Mouse (Mus musculus) embryonic facial prominence, embryonic 15.5 days (tissue): Measurements from ENCODE around the gene Ccdc9. TPM values are rescaled to one million over a fixed set of nuclear protein-coding genes. Genes with fewer than 3 reads are reported as not detected.
"Not testable (repeated sequence)": the region's sequence is repeated elsewhere in the genome, so short reads cannot be mapped to it uniquely, and the experiment has no call there.

Experiments
- ATAC-seq: fragments of 200-750 bp; cut with Nextera tagmentation; 2 replicates; pipeline ENCODE4 v1.8.0; 2017; ENCODE audit warnings: low read depth, moderate TSS enrichment; ENCODE audit not compliant: insufficient number of reproducible peaks, low FRiP score, low TSS enrichment
- H3K27ac ChIP-seq: fragments of 300-500 bp; sonication (generic); replicated peaks from 2 replicates; pipeline ENCODE4 v1.5.1; 2015; ENCODE audit warnings: mild to moderate bottlenecking, inconsistent platforms
- H3K27me3 ChIP-seq: fragments of 300-500 bp; sonication (generic); 2 replicates; pipeline ENCODE4 v1.6.1; 2015; ENCODE audit warnings: inconsistent platforms
- H3K36me3 ChIP-seq: fragments of 300-500 bp; sonication (generic); 2 replicates; pipeline ENCODE4 v1.6.1; 2015; ENCODE audit warnings: mild to moderate bottlenecking, inconsistent platforms
- H3K4me1 ChIP-seq: fragments of 300-500 bp; sonication (generic); 2 replicates; pipeline ENCODE4 v1.6.1; 2015; ENCODE audit warnings: inconsistent platforms
- H3K4me2 ChIP-seq: fragments of 300-500 bp; sonication (generic); replicated peaks from 2 replicates; pipeline ENCODE4 v1.6.1; 2015; ENCODE audit warnings: mild to moderate bottlenecking, inconsistent platforms
- H3K4me3 ChIP-seq: fragments of 300-500 bp; sonication (generic); replicated peaks from 2 replicates; pipeline ENCODE4 v1.5.1; 2015; ENCODE audit warnings: mild to moderate bottlenecking, inconsistent platforms
- H3K9ac ChIP-seq: fragments of 300-500 bp; sonication (generic); 2 replicates; pipeline ENCODE4 v1.6.1; 2015; ENCODE audit warnings: inconsistent platforms
- H3K9me3 ChIP-seq: fragments of 300-500 bp; sonication (generic); replicated peaks from 2 replicates; pipeline ENCODE4 v1.6.1; 2016; ENCODE audit warnings: inconsistent platforms
- WGBS: fragments of 180-500 bp; shearing (Covaris S2); methylation state at CpG from one replicate; pipeline ENCODE4 v1.1.7; 2015; 5-methylcytosine and 5-hydroxymethylcytosine counted together
- polyA plus RNA-seq: library from polyadenylated mRNA; unstranded; fragments of >200 nt; fragmentation: Nextera tagmentation; extraction: Ambion mirVana; gene quantifications from 2 replicates; pipeline ENCODE4 v1.2.1, GENCODE M21; 2015

The Ccdc9 gene
- polyA plus RNA-seq, 1 experiment from 2014 or later, result 27.0 TPM

DNA sequence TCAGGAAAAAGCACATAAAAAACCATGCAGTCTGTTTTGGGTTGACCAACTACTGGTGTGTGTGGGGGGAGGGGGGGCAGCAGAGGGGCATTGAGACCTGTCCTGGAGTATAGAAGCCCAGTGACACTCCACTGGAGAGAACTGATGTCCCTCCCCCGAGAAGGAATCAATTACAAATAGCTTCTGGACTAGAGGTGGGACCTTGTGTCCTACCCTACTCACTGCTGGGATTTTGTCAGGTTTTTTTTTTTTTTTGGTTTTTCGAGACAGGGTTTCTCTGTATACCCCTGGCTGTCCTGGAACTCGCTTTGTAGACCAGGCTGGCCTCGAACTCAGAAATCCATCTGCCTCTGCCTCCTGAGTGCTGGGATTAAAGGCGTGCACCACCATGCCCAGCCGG, 20.5 kb upstream of the Ccdc9 start:
- not testable (repeated sequence) for H3K9me3 ChIP-seq, H3K27me3 ChIP-seq, ATAC-seq, H3K36me3 ChIP-seq, H3K4me3 ChIP-seq, H3K9ac ChIP-seq, H3K4me2 ChIP-seq, H3K27ac ChIP-seq
- WGBS, result 71% methylated on average over 6 of the region's 6 CpGs
- H3K4me1 ChIP-seq, result peaks cover 38% of the 10 kb centered on the region

DNA sequence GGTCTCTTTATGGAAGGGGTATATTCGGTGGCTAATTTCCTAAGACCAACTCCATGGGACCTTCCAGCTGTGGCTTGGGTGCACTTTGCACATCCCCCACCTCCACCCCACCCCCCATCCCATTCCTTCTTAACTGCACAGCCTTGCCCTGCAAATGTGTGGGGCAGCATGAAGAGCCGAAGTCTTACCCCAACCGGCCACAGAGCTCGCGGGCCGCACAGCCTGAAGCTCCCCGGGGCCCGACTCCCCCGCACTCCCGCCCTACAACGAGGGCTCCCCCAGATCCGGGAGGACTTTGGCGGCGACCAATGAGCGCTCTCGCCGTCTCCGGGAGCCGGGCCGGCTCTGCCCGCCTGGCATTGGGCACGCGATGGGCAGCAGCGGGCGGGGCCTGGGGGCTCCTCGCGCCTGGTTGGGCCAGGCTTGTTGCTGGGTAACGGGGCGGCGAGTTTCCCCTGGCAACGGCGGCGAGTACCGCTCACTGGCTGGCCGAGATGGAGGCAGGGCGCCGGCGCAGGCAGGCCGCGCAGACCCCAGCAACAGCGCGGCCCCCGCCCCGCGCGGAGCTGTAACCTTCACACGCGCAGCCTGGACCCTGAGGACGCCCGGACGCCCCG, 12.9 kb upstream of the Ccdc9 start:
- whole genome bisulfite sequencing, result under 1% methylated on average over 46 of the region's 52 CpGs
- Histone ChIP-seq H3K4me1 (peaks cover 43% of the 10 kb centered on the region), H3K4me3 (peak overlapping the region; percentile 47), H3K27me3 (no peaks in the 10 kb centered on the region), H3K4me2 (peak overlapping the region; percentile 89), H3K27ac (peak overlapping the region; percentile 39; the same call in 1 of the 2 replicates), H3K9me3 (no peaks in the 10 kb centered on the region), H3K9ac (peak overlapping the region; percentile 42; the same call in 1 of the 2 replicates), H3K36me3 (no peaks in the 10 kb centered on the region)
- ATAC-seq, result peak; percentile 86

DNA sequence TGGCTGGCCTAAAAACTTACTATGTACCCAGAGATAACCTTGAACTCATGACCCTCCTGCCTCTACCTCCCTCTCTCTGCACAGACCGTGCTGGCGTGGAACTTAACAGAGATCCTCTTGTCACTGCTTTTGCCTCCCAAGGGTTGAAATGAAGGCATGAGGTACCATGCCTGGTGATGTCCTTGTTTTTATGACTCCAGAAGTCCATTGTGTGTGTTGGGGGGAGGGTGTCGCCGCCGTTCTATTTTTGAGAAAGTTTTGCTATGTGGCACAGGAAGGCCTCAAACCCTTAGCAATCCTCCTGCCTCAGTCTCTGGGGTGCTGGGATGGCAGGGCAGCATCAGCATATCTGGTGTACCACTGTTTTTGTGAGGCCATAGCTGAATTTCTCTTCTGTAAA, 12.3 kb upstream of the Ccdc9 start:
- peaks cover 45% of the 10 kb centered on the region for H3K4me1 ChIP-seq
- no peak for ATAC-seq
- no peak overlapping the region for H3K27ac ChIP-seq
- peak overlapping the region; percentile 47; the same call in 1 of the 2 replicates for H3K4me3 ChIP-seq
- H3K27me3 ChIP-seq, result no peaks in the 10 kb centered on the region
- 79% methylated on average over 5 of the region's 5 CpGs for WGBS
- H3K9me3 ChIP-seq, result no peaks in the 10 kb centered on the region
- H3K36me3 ChIP-seq, result no peaks in the 10 kb centered on the region
- peak overlapping the region; percentile 89 for H3K4me2 ChIP-seq
- no peak overlapping the region for H3K9ac ChIP-seq

DNA sequence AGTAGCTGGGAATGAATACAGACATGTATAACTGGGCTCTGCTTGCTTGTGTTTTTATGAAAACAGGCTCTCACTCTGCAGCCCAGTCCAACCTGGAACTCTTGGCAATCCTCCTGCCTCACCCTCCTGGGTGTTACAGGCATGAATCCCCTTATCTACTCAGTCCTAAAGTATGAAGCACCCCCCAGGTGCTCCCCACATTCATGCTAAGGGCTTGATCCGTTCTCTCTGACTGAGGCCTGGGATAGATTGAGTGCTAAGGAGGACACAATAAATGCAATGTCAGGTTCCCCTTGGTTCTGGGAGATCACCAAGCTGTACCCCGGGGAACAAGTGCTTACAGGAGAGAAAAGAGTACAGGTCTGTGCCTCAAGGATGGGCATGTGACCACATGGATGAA, 11.0 kb upstream of the Ccdc9 start:
- no peaks in the 10 kb centered on the region for H3K27me3 ChIP-seq
- no peak overlapping the region for H3K4me3 ChIP-seq
- H3K9ac ChIP-seq, result no peak overlapping the region
- no peak overlapping the region for H3K27ac ChIP-seq
- H3K4me2 ChIP-seq, result no peak overlapping the region
- ATAC-seq, result no peak
- no peaks in the 10 kb centered on the region for H3K36me3 ChIP-seq
- H3K9me3 ChIP-seq, result no peaks in the 10 kb centered on the region
- 61% methylated on average over 2 of the region's 2 CpGs for WGBS
- peaks cover 45% of the 10 kb centered on the region for H3K4me1 ChIP-seq

DNA sequence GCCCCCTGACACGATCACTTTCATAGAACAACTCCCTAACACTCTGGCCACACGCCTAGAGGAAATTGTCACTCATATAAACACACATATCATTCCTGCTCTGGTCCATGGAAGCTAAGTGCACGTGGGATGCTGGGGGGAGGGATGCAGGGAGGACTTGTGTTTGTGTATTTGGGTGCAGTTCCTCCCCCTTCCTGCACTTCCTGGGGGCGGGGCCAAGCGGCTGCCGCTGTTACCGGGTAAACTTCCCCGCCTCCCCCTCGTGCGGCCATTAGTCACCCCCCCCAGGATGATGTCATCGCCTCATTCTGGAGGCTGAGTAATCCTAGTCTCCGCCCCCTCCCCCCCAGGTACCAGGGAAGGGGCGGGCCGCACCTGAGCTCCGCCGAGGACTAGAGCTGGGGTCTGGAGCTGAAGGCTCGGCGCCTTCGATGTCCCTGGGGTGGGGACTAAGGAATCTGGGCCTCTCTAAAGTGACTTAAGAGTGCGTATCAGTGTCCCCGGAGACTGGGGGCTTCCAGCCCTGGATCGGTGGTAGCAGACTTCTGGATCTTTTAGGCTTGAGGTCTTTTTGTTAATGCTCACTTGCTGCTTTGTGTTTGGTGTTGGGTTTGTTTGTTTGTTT, 10.3 kb upstream of the Ccdc9 start:
- Histone ChIP-seq H3K4me3 (peak overlapping the region; percentile 36), H3K9me3 (no peaks in the 10 kb centered on the region), H3K4me2 (peak overlapping the region; percentile 71), H3K9ac (peak overlapping the region; percentile 15; the same call in 1 of the 2 replicates), H3K4me1 (peaks cover 45% of the 10 kb centered on the region), H3K36me3 (no peaks in the 10 kb centered on the region), H3K27ac (peak overlapping the region; percentile 71), H3K27me3 (no peaks in the 10 kb centered on the region)
- 0 out of 2 replicates have a peak, but pooled peaks have one; percentile 4 for ATAC-seq
- under 1% methylated on average over 22 of the region's 22 CpGs for WGBS

DNA sequence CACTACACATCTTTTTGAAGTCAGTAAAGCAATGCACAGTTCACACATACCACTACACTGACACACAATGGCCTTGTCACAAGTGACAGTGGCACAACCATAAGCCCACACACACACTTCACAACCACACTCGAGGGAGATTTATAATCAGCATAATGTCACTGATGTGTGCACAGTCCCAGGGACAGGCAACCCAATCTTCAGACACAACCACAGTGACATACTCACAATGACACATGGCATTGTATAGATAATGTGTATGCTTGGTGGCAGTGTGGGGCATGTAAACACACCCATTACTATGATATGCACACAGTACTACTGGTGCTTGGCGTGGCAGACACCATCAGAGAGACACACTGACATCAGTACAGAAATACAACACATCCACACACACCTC, 9.6 kb upstream of the Ccdc9 start:
- no peaks in the 10 kb centered on the region for H3K36me3 ChIP-seq
- 36% methylated on average over 2 of the region's 2 CpGs for WGBS
- H3K4me1 ChIP-seq, result peaks cover 45% of the 10 kb centered on the region
- no peak overlapping the region for H3K4me3 ChIP-seq
- H3K27ac ChIP-seq, result peak overlapping the region; percentile 71
- H3K4me2 ChIP-seq, result peak overlapping the region; percentile 71; the same call in 1 of the 2 replicates
- H3K9me3 ChIP-seq, result no peaks in the 10 kb centered on the region
- no peak overlapping the region for H3K9ac ChIP-seq
- no peaks in the 10 kb centered on the region for H3K27me3 ChIP-seq
- ATAC-seq, result no peak

DNA sequence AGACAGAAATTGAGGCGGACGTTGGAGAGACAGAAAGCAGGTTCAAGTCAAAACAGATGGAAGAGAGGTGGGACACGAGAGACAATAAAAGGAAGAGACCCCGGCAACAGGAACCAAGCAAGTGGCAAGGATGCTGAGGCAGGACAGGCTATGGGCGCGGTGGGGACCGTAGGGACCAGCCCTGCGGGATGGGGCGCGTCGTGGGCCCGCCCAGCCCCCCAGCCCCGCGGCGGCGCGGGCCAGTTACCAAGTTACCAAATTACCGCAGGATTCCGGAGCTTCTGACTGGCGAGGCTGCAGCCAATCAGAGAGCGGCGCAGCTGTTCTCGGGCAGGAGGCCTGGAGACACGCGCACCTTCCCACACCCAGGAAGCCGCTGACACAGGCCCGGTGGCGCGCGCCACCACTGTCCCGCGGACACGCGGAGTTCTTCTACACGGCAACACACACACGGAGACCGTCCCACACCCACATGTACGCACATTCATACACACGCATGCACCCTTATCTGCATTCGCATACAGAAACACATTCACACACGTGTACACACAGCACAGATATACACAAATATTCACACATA, 8.8 kb upstream of the Ccdc9 start:
- H3K9ac ChIP-seq, result peak overlapping the region; percentile 51
- peak; percentile 55 for ATAC-seq
- 1% methylated on average over 41 of the region's 41 CpGs for WGBS
- H3K27me3 ChIP-seq, result no peaks in the 10 kb centered on the region
- H3K4me3 ChIP-seq, result peak overlapping the region; percentile 58
- H3K9me3 ChIP-seq, result no peaks in the 10 kb centered on the region
- H3K4me2 ChIP-seq, result peak overlapping the region; percentile 91
- H3K27ac ChIP-seq, result peak overlapping the region; percentile 95
- H3K36me3 ChIP-seq, result no peaks in the 10 kb centered on the region
- peaks cover 45% of the 10 kb centered on the region for H3K4me1 ChIP-seq

DNA sequence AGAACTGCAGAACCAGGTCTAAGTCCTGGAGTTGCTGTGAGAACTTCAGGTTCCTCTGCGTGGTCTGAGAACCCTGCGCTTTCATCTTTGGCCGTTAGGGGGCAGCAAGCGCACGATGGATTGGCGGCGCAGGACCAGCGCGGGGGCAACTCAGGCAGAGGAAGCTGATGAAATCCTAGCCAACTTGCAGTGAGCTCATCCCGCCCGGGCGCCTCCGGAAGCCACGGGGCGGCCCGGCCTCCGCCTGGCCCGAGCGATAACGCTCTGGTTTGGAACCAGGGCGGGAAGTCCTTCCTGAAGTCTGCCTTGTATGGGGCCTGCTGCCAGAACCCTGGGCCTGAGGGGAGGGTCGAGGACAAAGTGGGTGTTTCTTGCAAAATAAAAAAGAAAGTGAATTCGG, 8.2 kb upstream of the Ccdc9 start:
- peak overlapping the region; percentile 91 for H3K4me2 ChIP-seq
- peak overlapping the region; percentile 95 for H3K27ac ChIP-seq
- H3K4me3 ChIP-seq, result peak overlapping the region; percentile 58
- WGBS, result under 1% methylated on average over 23 of the region's 23 CpGs
- H3K9me3 ChIP-seq, result no peaks in the 10 kb centered on the region
- ATAC-seq, result peak; percentile 87
- H3K36me3 ChIP-seq, result no peaks in the 10 kb centered on the region
- H3K9ac ChIP-seq, result peak overlapping the region; percentile 51
- no peaks in the 10 kb centered on the region for H3K27me3 ChIP-seq
- H3K4me1 ChIP-seq, result peaks cover 41% of the 10 kb centered on the region

DNA sequence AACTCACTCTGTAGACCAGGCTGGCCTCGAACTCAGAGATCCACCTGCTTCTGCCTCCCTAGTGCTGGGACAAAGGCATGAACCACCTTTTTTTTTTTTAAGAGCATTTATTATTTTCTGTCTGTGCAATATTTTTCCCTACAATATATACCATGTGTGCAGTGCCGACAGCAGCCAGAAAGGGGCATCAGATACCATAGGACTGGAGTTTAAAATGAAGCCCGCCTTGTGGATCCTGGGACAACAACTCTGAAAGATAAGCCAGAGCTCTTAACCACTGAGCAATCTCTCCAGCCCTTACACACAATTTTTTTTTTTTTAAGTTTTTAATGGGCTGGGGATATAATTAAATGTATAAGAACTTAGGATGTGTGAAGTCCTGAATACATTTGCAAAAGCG, 7.8 kb upstream of the Ccdc9 start:
- H3K4me1 ChIP-seq, result peaks cover 36% of the 10 kb centered on the region
- no peaks in the 10 kb centered on the region for H3K27me3 ChIP-seq
- peak overlapping the region; percentile 91 for H3K4me2 ChIP-seq
- ATAC-seq, result no peak
- 19% methylated on average over 4 of the region's 4 CpGs for WGBS
- H3K36me3 ChIP-seq, result no peaks in the 10 kb centered on the region
- no peaks in the 10 kb centered on the region for H3K9me3 ChIP-seq
- H3K27ac ChIP-seq, result peak overlapping the region; percentile 95
- H3K4me3 ChIP-seq, result 0 out of 2 replicates have a peak overlapping the region, but pooled peaks have one; percentile 58
- H3K9ac ChIP-seq, result no peak overlapping the region

DNA sequence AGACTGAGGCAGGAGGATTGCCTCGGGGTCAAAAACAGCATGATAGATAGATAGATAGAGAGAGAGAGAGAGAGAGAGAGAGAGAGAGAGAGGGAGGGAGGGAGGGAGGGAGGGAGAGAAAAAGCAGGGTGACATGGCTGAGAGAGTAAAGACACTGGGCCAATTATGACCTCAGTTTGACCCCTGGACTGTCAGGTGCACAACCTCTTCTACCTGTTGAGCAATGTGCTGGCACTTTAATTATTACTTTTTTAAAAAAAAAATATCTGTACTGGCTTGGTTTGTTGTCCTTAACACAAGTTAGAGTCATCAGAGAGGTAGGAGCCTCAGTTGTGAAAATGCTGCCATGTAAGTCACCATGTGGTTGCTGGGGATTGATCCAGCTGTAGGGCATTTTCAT, 1.2 kb upstream of the Ccdc9 start:
- Histone ChIP-seq H3K4me3 (no peak overlapping the region), H3K27ac (no peak overlapping the region), H3K4me2 (no peak overlapping the region), H3K27me3 (no peaks in the 10 kb centered on the region), H3K9me3 (no peaks in the 10 kb centered on the region), H3K4me1 (peaks cover 16% of the 10 kb centered on the region), H3K9ac (no peak overlapping the region), H3K36me3 (peaks cover 15% of the 10 kb centered on the region)
- ATAC-seq, result no peak
- 60% methylated on average over 1 of the region's 1 CpGs for WGBS

DNA sequence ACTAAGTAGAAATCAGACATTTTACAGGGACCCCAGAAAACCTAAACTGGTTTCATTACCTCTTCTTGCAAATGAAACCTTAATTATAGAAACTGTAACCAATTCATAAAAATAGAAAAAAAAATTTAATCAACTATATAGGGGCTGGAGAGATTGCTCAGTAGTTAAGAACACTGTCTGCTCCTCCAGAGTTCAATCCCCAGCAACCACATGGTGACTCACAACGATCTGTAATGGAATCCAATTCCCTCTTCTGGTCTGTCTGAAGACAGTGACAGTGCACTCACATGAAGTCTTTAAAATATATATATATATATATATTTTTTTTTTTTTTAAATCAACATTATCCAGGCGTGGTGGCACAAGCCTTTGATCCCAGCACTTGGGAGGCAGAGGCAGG, 421 bp upstream of the Ccdc9 start:
- ATAC-seq, result no peak
- WGBS, result 72% methylated on average over 2 of the region's 2 CpGs
- Histone ChIP-seq H3K36me3 (peaks cover 23% of the 10 kb centered on the region), H3K27ac (peak overlapping the region; percentile 99), H3K27me3 (no peaks in the 10 kb centered on the region), H3K9me3 (no peaks in the 10 kb centered on the region), H3K9ac (0 out of 2 replicates have a peak overlapping the region, but pooled peaks have one; percentile 54), H3K4me3 (peak overlapping the region; percentile 61), H3K4me1 (peaks cover 16% of the 10 kb centered on the region), H3K4me2 (peak overlapping the region; percentile 69)
